Mouse (Mus musculus) MEL (cell line): ENCODE measurements around the gene Cdk18.

Source experiments
- CTCF ChIP-seq, 3 experiments: IDR thresholded peaks in 2 of 3; conservative IDR thresholded peaks in 1 of 3; 2 replicates each; pipeline ENCODE4 v1.5.1; 2011 to 2012; ENCODE audit warnings: low read length in 3 of 3, low read depth in 2 of 3, mild to moderate bottlenecking in 2 of 3, improper control_type of control experiment in 1 of 3, inconsistent platforms in 1 of 3, mixed read lengths in 1 of 3, moderate library complexity in 1 of 3; ENCODE audit not compliant: control insufficient read depth in 1 of 3, insufficient read depth in 1 of 3, poor library complexity in 1 of 3, severe bottlenecking in 1 of 3
- POLR2A ChIP-seq, 2 experiments: IDR thresholded peaks; 2 replicates each; pipeline ENCODE4 v1.6.1; 2011 to 2012; ENCODE audit warnings: low read length in 2 of 2, mild to moderate bottlenecking in 2 of 2, control low read depth in 1 of 2, improper control_type of control experiment in 1 of 2, low read depth in 1 of 2, moderate library complexity in 1 of 2; ENCODE audit not compliant: control insufficient read depth in 1 of 2, insufficient read depth in 1 of 2, poor library complexity in 1 of 2
- ZMIZ1 ChIP-seq: IDR thresholded peaks from 2 replicates; pipeline ENCODE4 v1.6.1; 2012; ENCODE audit warnings: low read depth, mild to moderate bottlenecking, inconsistent platforms, low read length, improper control_type of control experiment, moderate library complexity

DNA sequence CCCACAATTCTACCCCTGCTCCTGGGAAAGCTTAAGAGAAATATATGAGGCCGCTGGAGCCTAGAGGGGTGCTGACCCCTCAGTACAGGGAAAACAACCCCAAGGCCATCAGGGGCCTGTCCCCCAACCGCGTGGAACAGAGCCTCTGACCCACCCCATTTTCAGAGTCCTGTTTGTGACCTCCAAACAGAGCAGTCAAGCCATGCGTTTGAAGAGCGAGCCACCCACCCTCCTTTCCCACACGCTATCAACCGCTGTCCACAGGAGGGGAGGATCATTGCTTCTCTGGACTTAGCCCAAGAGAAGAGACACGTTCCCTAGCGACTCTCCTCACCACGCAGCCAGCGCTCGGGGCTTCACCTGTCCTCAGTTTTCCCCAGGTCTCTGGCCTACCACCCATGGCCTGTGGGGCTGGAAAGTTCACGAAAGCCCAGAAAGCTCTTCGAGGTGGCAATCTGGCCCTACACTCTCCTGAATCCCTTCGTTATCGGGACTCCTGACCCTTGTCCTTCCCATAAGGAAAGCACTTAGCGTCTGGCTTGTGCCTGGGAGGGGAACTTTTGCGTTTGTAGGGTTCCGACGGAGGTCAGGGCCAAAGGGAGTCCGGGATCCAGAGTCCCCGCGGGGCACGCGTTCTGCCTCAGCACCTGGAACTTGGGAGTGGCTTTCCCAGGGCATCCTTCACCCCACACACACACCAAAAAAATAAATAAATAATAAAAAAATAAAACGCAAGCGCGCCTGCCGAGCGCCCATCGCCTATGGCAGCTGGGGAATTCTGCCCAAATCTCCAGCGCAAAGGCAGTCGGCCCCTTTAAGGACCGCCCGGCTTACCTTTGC is 688 bp downstream of the Cdk18 start:
- TF ChIP-seq POLR2A (IDR thresholded peaks at IDR 0.05; ENCODE audit: control insufficient read depth in 1 of 2, insufficient read depth in 1 of 2, low read depth in 1 of 2, low read length in 2 of 2, poor library complexity in 1 of 2) (no peak), ZMIZ1 (no peak), CTCF (IDR thresholded peaks at IDR 0.05 in 2 of 3, conservative IDR thresholded peaks at IDR 0.05 in 1 of 3; ENCODE audit: control insufficient read depth in 1 of 3, insufficient read depth in 1 of 3, low read depth in 2 of 3, low read length in 3 of 3, poor library complexity in 1 of 3, severe bottlenecking in 1 of 3) (no peak)
